Mouse (Mus musculus) C2C12 (cell line): ENCODE results near the gene Il1r2.

ENCODE experiments used
- CEBPB ChIP-seq: IDR thresholded peaks from one replicate; pipeline ENCODE4 v1.6.1; 2011; ENCODE audit warnings: low read depth, mild to moderate bottlenecking, control low read depth, moderate library complexity
- CTCF ChIP-seq: IDR thresholded peaks from one replicate; pipeline ENCODE4 v1.5.1; 2011; ENCODE audit not compliant: control insufficient read depth, insufficient read depth, insufficient read length
- FOSL1 ChIP-seq: IDR thresholded peaks from one replicate; pipeline ENCODE4 v1.8.0; 2011; ENCODE audit warnings: mild to moderate bottlenecking, low read length; ENCODE audit not compliant: poor library complexity, insufficient read depth, severe bottlenecking
- MAX ChIP-seq: IDR thresholded peaks from one replicate; pipeline ENCODE4 v1.6.1; 2011; ENCODE audit warnings: mild to moderate bottlenecking, control low read depth
- MYOD1 ChIP-seq: IDR thresholded peaks from one replicate; pipeline ENCODE4 v1.6.1; 2011; ENCODE audit warnings: low read depth; ENCODE audit not compliant: control insufficient read depth, insufficient read length
- MYOG ChIP-seq: IDR thresholded peaks from one replicate; pipeline ENCODE4 v1.6.1; 2011; ENCODE audit not compliant: control insufficient read depth, insufficient read length; ENCODE audit errors: extremely low read depth
- USF1 ChIP-seq: IDR thresholded peaks from one replicate; pipeline ENCODE4 v1.6.1; 2011; ENCODE audit warnings: low read depth, mild to moderate bottlenecking, control low read depth, moderate library complexity

- TF ChIP-seq USF1 (no peak), CTCF (no peak), CEBPB (no peak), MAX (no peak), MYOG (no peak), MYOD1 (no peak), FOSL1 (no peak)
Observed at GRCm38 (mm10) chr1:40046600-40046999, 27.3 kb upstream of the Il1r2 start.
